Mouse (Mus musculus): ENCODE data around the gene Gstm3.

DNA sequence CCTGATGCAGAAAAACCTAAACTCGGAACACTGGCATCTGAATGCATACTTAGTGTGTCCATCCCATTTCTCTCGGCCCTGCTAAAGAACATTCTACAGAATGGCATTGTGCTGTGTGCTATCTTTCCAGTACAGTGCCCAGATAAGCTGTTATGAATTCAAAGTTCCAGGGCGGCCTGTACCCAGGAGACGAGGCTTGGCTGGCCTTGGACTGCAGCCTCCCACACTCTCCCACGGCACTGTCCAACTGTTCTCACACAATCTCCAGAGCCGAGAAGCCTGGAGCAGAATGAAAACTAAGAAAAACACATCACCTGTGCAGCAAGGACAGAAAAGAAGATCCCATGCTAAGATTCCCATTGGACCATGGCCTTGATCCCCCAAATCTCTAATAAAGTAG, 13.6 kb upstream of the Gstm3 start:
- TF ChIP-seq CTCF (conservative IDR thresholded peaks at IDR 0.05; ENCODE audit: insufficient read depth, insufficient read length, low read depth, low read length) (no peak), POLR2A (IDR thresholded peaks at IDR 0.05; ENCODE audit: low read depth, low read length) (no peak)
